14 mouse cellular contexts compared by ENCODE assay signal in the genomic region with DNA sequence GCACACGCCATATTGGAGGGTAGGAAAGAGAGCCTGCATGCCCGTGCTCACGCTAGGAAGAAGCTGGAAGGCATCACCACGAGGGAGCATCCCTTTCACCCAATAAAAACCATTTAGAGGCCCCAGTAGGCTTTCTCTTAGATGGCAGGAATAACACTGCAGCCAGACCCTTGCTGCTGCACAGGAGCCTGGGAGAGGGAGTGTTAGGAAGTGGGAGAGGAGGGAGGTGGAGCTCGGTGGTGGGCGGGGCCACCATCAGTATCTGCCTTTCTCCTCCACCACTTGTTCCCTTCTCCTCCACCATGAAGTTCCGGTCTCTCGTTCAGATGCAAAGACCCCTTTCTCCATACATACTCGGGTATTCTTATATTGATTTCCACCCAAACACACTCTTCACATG. TPM values are rescaled to one million over a fixed set of nuclear protein-coding genes. Genes with fewer than 3 reads are reported as not detected.
"Had no signal": no experiment of that assay in that cellular context is flagged by ENCODE, and none has a peak within 500 bp of the region (broad histone marks: within the 10 kb centered on the region; RNA-seq: fewer than 3 reads in every experiment).

No protein-coding gene starts in this region.

- ATAC-seq: midbrain, embryonic 13.5 days; midbrain, embryonic 15.5 days had no signal

- DNase-seq: lung, adult 18-20 months; lung, embryonic 14.5 days; lung, postnatal 10 days; retina, postnatal 1 day; right cerebral cortex, adult 18-20 months; right cerebral cortex, postnatal 25 days; right cerebral cortex, postnatal 4 days; spleen, adult 18-20 months; thymus, adult 2 months; thymus, postnatal 25 days; thymus, postnatal 4 days had no signal

RNA-seq across cellular contexts. Expression of gene Fam180a, which starts 50.6 kb away (rescaled TPM):
- total RNA-seq: megakaryocyte progenitor cell, adult 5-6 weeks had no signal
